Comparison of ENCODE assay signal across 10 mouse cellular contexts in the genomic region with DNA sequence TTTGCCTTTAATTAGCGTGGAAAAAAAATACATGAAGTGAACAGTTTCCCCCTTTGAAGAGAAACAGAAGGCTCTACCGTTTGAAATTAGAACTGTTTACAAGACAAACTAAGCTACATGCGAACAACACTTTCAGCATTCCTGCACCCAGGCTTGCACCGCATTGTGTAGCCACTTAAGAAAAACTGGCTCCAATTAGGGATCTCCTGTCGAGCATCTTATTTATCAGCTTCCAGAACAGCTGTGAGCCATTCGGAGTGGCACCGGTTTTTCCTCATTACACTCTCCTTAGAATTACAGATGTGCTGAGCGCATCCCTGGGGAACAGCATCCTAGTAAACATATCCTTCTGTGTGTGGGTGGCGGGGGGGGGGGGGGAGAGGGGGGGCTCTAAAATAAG.
A peak's percentile ranks its signal among the peaks of the same experiment; 100 is the strongest.
DNase-seq lines count a peak whose midpoint lies in the region; ATAC-seq and TF ChIP-seq lines count a peak whose summit lies in the region.
"Had no signal": no experiment of that assay in that cellular context is flagged by ENCODE, and none has a peak within 500 bp of the region (broad histone marks: within the 10 kb centered on the region; RNA-seq: fewer than 3 reads in every experiment).

No protein-coding gene starts in this region.

- peak overlapping the region; percentile 33; the same call in 1 of the 2 replicates for H3K4me3 ChIP-seq in forebrain, embryonic 10.5 days
- H3K4me3 ChIP-seq in midbrain, embryonic 12.5 days: 0 out of 2 replicates have a peak overlapping the region, but pooled peaks have one; percentile 12
- H3K4me3 ChIP-seq: intestine, embryonic 15.5 days had no signal

- TF ChIP-seq POLR2A in brain, embryonic 14.5 days (IDR thresholded peaks at IDR 0.05; ENCODE audit: borderline replicate concordance, extremely low read depth, insufficient read depth, insufficient read length, poor library complexity, severe bottlenecking): no peak

- ATAC-seq in midbrain, embryonic 12.5 days (ENCODE audit: low FRiP score, low read depth): peak; percentile 75
- ATAC-seq: intestine, embryonic 15.5 days had no signal

- H3K9ac ChIP-seq in midbrain, embryonic 12.5 days (replicated peaks): no peak overlapping the region
- H3K9ac ChIP-seq: intestine, embryonic 15.5 days had no signal

- H3K36me3 ChIP-seq in forebrain, embryonic 10.5 days (replicated peaks): no peaks in the 10 kb centered on the region
- no peaks in the 10 kb centered on the region for H3K36me3 ChIP-seq in midbrain, embryonic 12.5 days
- H3K36me3 ChIP-seq: intestine, embryonic 15.5 days had no signal

- DNase-seq in brain, embryonic 14.5 days (ENCODE audit: low read depth): peak; percentile 85
- peak; percentile 15 for DNase-seq in forebrain, embryonic 10.5 days (ENCODE audit: extremely low spot score, low spot score)
- peak; percentile 22 for DNase-seq in hindlimb bud, embryonic 11.5 days (ENCODE audit: extremely low spot score, low read depth, low spot score)
- DNase-seq in cerebellum, adult 11-12 months: no peak
- no peak for DNase-seq in gastrocnemius, adult 18-20 months (ENCODE audit: low spot score)
- DNase-seq in spleen, adult 18-20 months: no peak
- DNase-seq in cerebellum, adult 9-10 months: no peak
- DNase-seq: lung, postnatal 4 days had no signal

- H3K4me1 ChIP-seq in forebrain, embryonic 10.5 days: peaks cover 19% of the 10 kb centered on the region
- peaks cover 12% of the 10 kb centered on the region for H3K4me1 ChIP-seq in midbrain, embryonic 12.5 days
- H3K4me1 ChIP-seq: intestine, embryonic 15.5 days had no signal

- no peak overlapping the region for H3K27ac ChIP-seq in forebrain, embryonic 10.5 days
- H3K27ac ChIP-seq in midbrain, embryonic 12.5 days (replicated peaks): no peak overlapping the region
- H3K27ac ChIP-seq: intestine, embryonic 15.5 days had no signal

- no peaks in the 10 kb centered on the region for H3K9me3 ChIP-seq in forebrain, embryonic 10.5 days
- no peaks in the 10 kb centered on the region for H3K9me3 ChIP-seq in midbrain, embryonic 12.5 days
- H3K9me3 ChIP-seq: intestine, embryonic 15.5 days had no signal

- peaks cover 17% of the 10 kb centered on the region; the same call in 1 of the 2 replicates for H3K27me3 ChIP-seq in forebrain, embryonic 10.5 days (ENCODE audit: poor library complexity, severe bottlenecking)
- no peaks in the 10 kb centered on the region for H3K27me3 ChIP-seq in midbrain, embryonic 12.5 days
- H3K27me3 ChIP-seq: intestine, embryonic 15.5 days had no signal

- peak overlapping the region; percentile 42 for H3K4me2 ChIP-seq in midbrain, embryonic 12.5 days (replicated peaks)
- H3K4me2 ChIP-seq: intestine, embryonic 15.5 days had no signal

- 6% methylated on average over 9 of the region's 9 CpGs for WGBS in forebrain, embryonic 10.5 days
- 11% methylated on average over 8 of the region's 9 CpGs for WGBS in midbrain, embryonic 12.5 days

- TF ChIP-seq CTCF in brain, embryonic 14.5 days (IDR thresholded peaks at IDR 0.05; ENCODE audit: borderline replicate concordance, extremely low read depth, insufficient read depth, insufficient read length): no peak

Comparison
In these comparisons a context has a peak if more than half of its experiments do, and no peak if none do; other contexts are left out.
1. DNase-seq: peak in brain, embryonic 14.5 days (single experiment), forebrain, embryonic 10.5 days (single experiment) and hindlimb bud, embryonic 11.5 days (single experiment); none in cerebellum, adult 11-12 months (single experiment), gastrocnemius, adult 18-20 months (single experiment), spleen, adult 18-20 months (0 of 2) and cerebellum, adult 9-10 months (single experiment).